Mouse (Mus musculus) forelimb bud, embryonic 11.5 days (tissue): ENCODE measurements at regions not wholly inside any gene's neighbourhood (a gene's known extent, or its start where the extent isn't known, plus 50 kb on each side); places are given as distances from the start of the nearest gene placed in this dataset.
"Not testable (repeated sequence)": the region's sequence is repeated elsewhere in the genome, so short reads cannot be mapped to it uniquely, and the experiment has no call there.

ENCODE experiments used
- DNase-seq: peaks from one replicate; pipeline ENCODE4 v3.0.0-alpha.2; 2012; ENCODE audit warnings: low read depth, low spot score

- DNase-seq, result no peak
These were observed 132.9 kb downstream of the Snx18 start for GRCm38 (mm10) chr13:113485511-113485910.

- DNase-seq, result no peak
These were observed 134.1 kb downstream of the Snx18 start for GRCm38 (mm10) chr13:113484159-113484762.

- no peak for DNase-seq
These were observed 135.5 kb downstream of the Snx18 start for GRCm38 (mm10) chr13:113482911-113483310.

GRCm38 (mm10) chr13:113477901-113478510 lies 140.4 kb downstream of the Snx18 start:
- no peak for DNase-seq

- no peak for DNase-seq
These were observed 147.4 kb downstream of the Snx18 start for GRCm38 (mm10) chr13:113470822-113471557.

- DNase-seq, result no peak
These were observed 153.9 kb downstream of the Snx18 start for GRCm38 (mm10) chr13:113464190-113465064.

- no peak for DNase-seq
These were observed 154.9 kb downstream of the Snx18 start for GRCm38 (mm10) chr13:113463420-113463819.

GRCm38 (mm10) chr13:113454490-113455295 lies 161.7 kb downstream of the BC067074 start:
- DNase-seq, result no peak

- DNase-seq, result no peak
These were observed 155.4 kb downstream of the BC067074 start for GRCm38 (mm10) chr13:113448378-113448777.

- no peak for DNase-seq
These were observed 153.3 kb downstream of the BC067074 start for GRCm38 (mm10) chr13:113446226-113446625.

GRCm38 (mm10) chr13:113444481-113444880 lies 151.5 kb downstream of the BC067074 start:
- not testable (repeated sequence) for DNase-seq

GRCm38 (mm10) chr13:113443078-113443477 lies 150.1 kb downstream of the BC067074 start:
- no peak for DNase-seq

GRCm38 (mm10) chr13:113442169-113442568 lies 149.2 kb downstream of the BC067074 start:
- no peak for DNase-seq

- DNase-seq, result no peak
These were observed 147.2 kb downstream of the BC067074 start for GRCm38 (mm10) chr13:113440137-113440536.

- DNase-seq, result no peak
These were observed 146.6 kb downstream of the BC067074 start for GRCm38 (mm10) chr13:113439516-113439915.

GRCm38 (mm10) chr13:113438872-113439271 lies 145.9 kb downstream of the BC067074 start:
- DNase-seq, result no peak

GRCm38 (mm10) chr13:113436288-113436687 lies 143.3 kb downstream of the BC067074 start:
- DNase-seq, result no peak

- DNase-seq, result no peak
These were observed 142.2 kb downstream of the BC067074 start for GRCm38 (mm10) chr13:113435117-113435516.

GRCm38 (mm10) chr13:113433456-113433855 lies 140.5 kb downstream of the BC067074 start:
- no peak for DNase-seq

GRCm38 (mm10) chr13:113429615-113430014 lies 136.7 kb downstream of the BC067074 start:
- no peak for DNase-seq
